Mouse (Mus musculus) limb, embryonic 13.5 days (tissue): ENCODE data around the gene Tmem212. TPM values are rescaled to one million over a fixed set of nuclear protein-coding genes. Genes with fewer than 3 reads are reported as not detected.

Experiments
- ATAC-seq: fragments of 200-750 bp; cut with Nextera tagmentation; 2 replicates; pipeline ENCODE4 v1.8.0; 2017; ENCODE audit warnings: low read depth, moderate number of reproducible peaks, moderate TSS enrichment; ENCODE audit not compliant: low FRiP score
- H3K27ac ChIP-seq: fragments of 300-500 bp; sonication (generic); 2 replicates; pipeline ENCODE4 v1.5.1; 2015; ENCODE audit warnings: inconsistent platforms, mild to moderate bottlenecking, moderate library complexity
- H3K27me3 ChIP-seq: fragments of 300-500 bp; sonication (generic); 2 replicates; pipeline ENCODE4 v1.6.1; 2015; ENCODE audit warnings: mild to moderate bottlenecking, inconsistent platforms
- H3K36me3 ChIP-seq: fragments of 300-500 bp; sonication (generic); 2 replicates; pipeline ENCODE4 v1.6.1; 2015; ENCODE audit warnings: inconsistent platforms, mild to moderate bottlenecking, moderate library complexity
- H3K4me1 ChIP-seq: fragments of 300-500 bp; sonication (generic); 2 replicates; pipeline ENCODE4 v1.6.1; 2015; ENCODE audit warnings: inconsistent platforms
- H3K4me2 ChIP-seq: fragments of 300-500 bp; sonication (generic); replicated peaks from 2 replicates; pipeline ENCODE4 v1.6.1; 2015; ENCODE audit warnings: inconsistent platforms, mild to moderate bottlenecking, moderate library complexity
- H3K4me3 ChIP-seq: fragments of 300-500 bp; sonication (generic); 2 replicates; pipeline ENCODE4 v1.5.1; 2015; ENCODE audit warnings: moderate library complexity, mild to moderate bottlenecking, inconsistent platforms
- H3K9ac ChIP-seq: fragments of 300-500 bp; sonication (generic); 2 replicates; pipeline ENCODE4 v1.6.1; 2015; ENCODE audit warnings: mild to moderate bottlenecking, inconsistent platforms
- H3K9me3 ChIP-seq: fragments of 300-500 bp; sonication (generic); 2 replicates; pipeline ENCODE4 v1.6.1; 2016; ENCODE audit warnings: inconsistent platforms
- WGBS: fragments of 180-500 bp; shearing (Covaris S2); methylation state at CpG from one replicate; pipeline ENCODE4 v1.1.7; 2015; 5-methylcytosine and 5-hydroxymethylcytosine counted together
- polyA plus RNA-seq: library from polyadenylated mRNA; unstranded; fragments of >200 nt; fragmentation: Nextera tagmentation; extraction: Ambion mirVana; gene quantifications from 2 replicates; pipeline ENCODE4 v1.2.1, GENCODE M21; 2015

The Tmem212 gene
- polyA plus RNA-seq, 1 experiment from 2014 or later: not detected

DNA sequence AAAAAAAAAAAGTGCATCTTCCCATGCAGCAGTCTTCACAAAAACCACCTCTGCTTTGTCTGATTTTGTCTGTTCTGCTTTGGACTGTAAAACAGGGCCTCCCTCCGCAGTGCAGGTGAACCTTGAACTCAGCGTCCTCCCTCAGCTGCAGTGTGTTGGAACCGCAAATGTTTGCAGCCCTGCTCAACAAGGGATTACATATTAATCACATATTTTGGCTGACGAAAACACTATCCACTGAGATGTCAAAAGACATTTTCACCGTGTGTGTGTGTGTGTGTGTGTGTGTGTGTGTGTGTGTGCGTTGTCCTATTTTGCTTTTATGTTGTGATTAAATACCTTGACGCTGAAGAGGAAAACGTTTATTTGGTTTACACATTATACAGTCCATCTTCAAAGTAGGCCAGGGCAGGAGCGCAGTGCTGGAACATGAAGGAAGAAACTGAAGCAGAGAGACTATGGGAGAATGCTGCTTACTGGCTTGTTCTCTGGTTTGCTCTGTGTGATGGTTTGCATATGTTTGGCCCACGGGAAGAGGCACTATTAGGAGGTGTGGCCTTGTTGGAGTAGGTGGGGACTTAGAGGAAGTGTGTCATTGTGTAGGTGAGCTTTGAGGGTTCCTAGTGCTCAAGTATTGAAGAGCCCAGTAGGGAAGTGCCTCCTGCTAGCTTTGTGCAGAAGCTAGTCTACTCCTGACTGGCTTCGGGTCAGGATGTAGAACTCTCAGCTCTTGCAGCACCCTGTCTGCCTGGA lies 25.3 kb upstream of the Tmem212 start:
- H3K9ac ChIP-seq: no peak overlapping the region
- H3K27me3 ChIP-seq: no peaks in the 10 kb centered on the region
- H3K4me3 ChIP-seq: no peak overlapping the region
- no peak overlapping the region for H3K27ac ChIP-seq
- ATAC-seq: no peak
- 87% methylated on average over 11 of the region's 11 CpGs for WGBS
- H3K36me3 ChIP-seq: no peaks in the 10 kb centered on the region
- no peak overlapping the region for H3K4me2 ChIP-seq
- H3K4me1 ChIP-seq: no peaks in the 10 kb centered on the region
- peaks cover 11% of the 10 kb centered on the region for H3K9me3 ChIP-seq

DNA sequence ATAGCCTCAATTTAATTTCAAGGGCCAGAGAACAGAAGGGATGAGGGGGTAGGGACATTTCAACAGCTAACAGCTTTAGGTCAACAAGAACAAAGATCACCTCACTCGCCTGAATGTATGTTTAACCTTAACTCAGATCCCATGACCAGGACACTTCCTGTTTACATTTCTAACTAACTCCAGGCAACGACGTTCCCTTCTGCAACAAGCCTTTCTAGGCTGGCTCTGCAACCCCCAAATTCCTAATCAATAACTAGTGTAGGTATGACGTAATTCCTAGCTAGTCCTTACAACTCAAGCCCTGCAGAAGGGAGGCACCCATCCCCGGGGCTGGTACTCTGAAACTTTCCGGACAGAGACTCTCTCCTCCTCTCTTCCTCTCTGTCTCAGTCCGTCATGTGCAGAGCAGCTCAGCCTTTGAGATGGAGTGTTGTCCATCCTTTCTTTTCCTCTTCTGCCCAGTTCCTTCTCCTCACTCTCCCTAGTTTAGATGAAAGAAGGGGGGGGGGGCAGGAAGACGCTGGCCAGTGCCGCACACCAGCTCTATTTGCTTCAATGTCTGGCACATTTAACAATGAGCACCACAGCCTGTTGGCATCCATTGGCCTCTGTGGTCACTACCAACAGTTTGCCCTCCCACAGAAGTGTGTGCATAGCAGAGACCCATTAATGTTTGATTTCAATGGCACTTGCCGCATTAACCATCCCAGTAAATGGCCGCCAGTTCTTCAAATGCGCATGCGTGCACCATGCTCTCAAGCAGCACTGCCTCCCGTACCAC lies 22.7 kb upstream of the Tmem212 start:
- no peak for ATAC-seq

DNA sequence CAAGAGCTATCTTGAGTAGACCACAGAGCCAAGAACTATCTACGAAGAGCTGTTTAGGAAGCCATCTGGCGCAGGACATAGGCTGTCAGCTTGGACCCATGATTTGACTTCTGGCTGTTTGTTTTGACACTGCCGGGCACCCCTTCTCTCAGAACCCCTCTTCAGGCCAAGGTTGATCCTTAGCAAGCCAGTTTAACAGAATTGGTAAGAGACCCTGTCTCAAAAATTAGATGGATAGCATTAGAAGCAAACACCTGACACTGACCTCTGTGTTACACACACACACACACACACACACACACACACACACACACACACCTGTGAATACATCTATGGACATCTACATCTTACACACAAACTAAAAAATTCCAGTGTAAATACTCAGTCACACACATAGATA lies 12.8 kb upstream of the Tmem212 start:
- no peak overlapping the region for H3K27ac ChIP-seq
- ATAC-seq: no peak
- H3K4me3 ChIP-seq: no peak overlapping the region
- no peaks in the 10 kb centered on the region for H3K27me3 ChIP-seq
- H3K9ac ChIP-seq: no peak overlapping the region
- 93% methylated on average over 3 of the region's 3 CpGs for WGBS
- H3K9me3 ChIP-seq: no peaks in the 10 kb centered on the region
- H3K4me1 ChIP-seq: no peaks in the 10 kb centered on the region
- no peaks in the 10 kb centered on the region for H3K36me3 ChIP-seq
- H3K4me2 ChIP-seq: no peak overlapping the region

More for the DNA sequence above, 22.7 kb upstream of the Tmem212 start:
- Histone ChIP-seq H3K9me3 (peaks cover 11% of the 10 kb centered on the region), H3K36me3 (no peaks in the 10 kb centered on the region), H3K27ac (no peak overlapping the region), H3K9ac (no peak overlapping the region), H3K4me1 (no peaks in the 10 kb centered on the region), H3K27me3 (no peaks in the 10 kb centered on the region), H3K4me3 (no peak overlapping the region), H3K4me2 (no peak overlapping the region)
- WGBS: 91% methylated on average over 14 of the region's 14 CpGs

DNA sequence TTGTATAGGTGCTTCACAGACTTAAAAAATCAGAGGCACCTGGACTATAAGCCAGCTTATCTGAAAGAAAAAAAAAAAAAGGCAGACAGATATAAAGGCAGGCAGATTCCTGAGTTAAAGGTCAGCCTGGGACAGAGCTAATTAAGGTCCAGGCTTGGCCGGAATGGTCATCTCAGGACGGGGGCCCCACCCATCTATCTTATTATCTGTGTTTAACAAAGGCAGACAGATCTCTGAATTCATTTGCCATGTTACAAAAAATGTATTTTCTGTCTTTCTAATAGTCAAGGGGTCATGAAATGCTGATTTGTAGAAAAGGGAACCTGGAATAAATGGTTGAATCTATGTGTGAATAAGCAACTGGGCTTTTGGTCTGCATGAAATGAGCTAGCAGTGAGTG lies 12.1 kb upstream of the Tmem212 start:
- H3K27ac ChIP-seq: no peak overlapping the region
- H3K4me3 ChIP-seq: no peak overlapping the region
- ATAC-seq: no peak
- H3K9ac ChIP-seq: no peak overlapping the region
- 77% methylated on average over 2 of the region's 2 CpGs for WGBS
- no peak overlapping the region for H3K4me2 ChIP-seq
- no peaks in the 10 kb centered on the region for H3K4me1 ChIP-seq
- no peaks in the 10 kb centered on the region for H3K9me3 ChIP-seq
- no peaks in the 10 kb centered on the region for H3K27me3 ChIP-seq
- H3K36me3 ChIP-seq: no peaks in the 10 kb centered on the region

DNA sequence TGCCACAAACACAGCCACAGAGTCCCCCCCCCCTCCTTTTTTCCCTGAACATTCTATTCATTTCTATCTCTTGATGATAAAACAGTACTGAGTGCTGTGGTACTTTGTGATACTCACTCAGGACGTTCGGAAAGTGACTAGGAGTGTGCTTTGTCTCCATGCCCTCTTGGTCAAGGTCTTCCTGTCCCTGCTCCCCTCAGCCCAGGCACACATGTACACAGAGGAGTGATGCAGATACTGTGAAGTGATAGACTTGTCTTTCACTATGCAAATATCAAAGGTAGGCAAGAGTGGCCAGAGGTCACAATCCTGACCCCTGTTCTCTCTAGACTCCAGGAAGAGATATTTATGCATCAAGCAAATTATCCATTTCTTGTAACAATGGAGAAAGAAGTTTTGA lies 11.1 kb upstream of the Tmem212 start:
- H3K4me3 ChIP-seq: no peak overlapping the region
- H3K4me2 ChIP-seq: no peak overlapping the region
- no peak overlapping the region for H3K27ac ChIP-seq
- H3K27me3 ChIP-seq: no peaks in the 10 kb centered on the region
- H3K9ac ChIP-seq: no peak overlapping the region
- no peaks in the 10 kb centered on the region for H3K9me3 ChIP-seq
- no peaks in the 10 kb centered on the region for H3K4me1 ChIP-seq
- whole genome bisulfite sequencing: 80% methylated on average over 2 of the region's 2 CpGs
- H3K36me3 ChIP-seq: no peaks in the 10 kb centered on the region
- no peak for ATAC-seq

DNA sequence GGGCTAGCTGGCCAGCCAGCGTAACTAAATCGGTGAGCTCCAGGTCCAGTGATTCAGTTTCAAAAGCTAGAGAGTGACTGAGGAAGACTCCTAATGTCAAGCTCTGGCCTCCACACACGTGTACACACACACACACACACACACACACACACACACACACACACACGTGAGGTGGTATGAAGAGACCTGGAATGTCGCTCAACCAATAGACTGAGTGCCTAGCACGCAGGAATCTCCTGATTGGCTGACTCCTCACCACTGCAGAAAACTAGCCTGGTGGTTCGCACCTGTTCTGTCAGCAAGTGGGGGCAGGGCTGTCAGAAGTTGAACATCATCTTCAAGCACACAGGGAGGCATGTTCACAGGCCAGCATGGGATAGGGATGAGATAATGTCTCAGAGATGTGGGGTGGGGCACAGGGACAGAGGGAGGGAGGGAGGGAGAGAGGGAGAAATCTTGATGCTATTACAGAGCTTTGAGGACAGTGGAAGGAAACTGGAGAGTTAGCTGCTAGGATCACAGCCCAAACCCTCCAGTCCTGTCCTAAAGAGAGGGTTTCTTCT lies 10.6 kb upstream of the Tmem212 start:
- no peak overlapping the region for H3K27ac ChIP-seq
- H3K4me2 ChIP-seq: no peak overlapping the region
- 82% methylated on average over 7 of the region's 7 CpGs for WGBS
- H3K9ac ChIP-seq: no peak overlapping the region
- 0 out of 2 replicates have a peak, but pooled peaks cover 3% of the 10 kb centered on the region for H3K9me3 ChIP-seq
- H3K27me3 ChIP-seq: no peaks in the 10 kb centered on the region
- no peaks in the 10 kb centered on the region for H3K36me3 ChIP-seq
- H3K4me3 ChIP-seq: no peak overlapping the region
- 0 out of 2 replicates have a peak, but pooled peaks have one; percentile 32 for ATAC-seq
- no peaks in the 10 kb centered on the region for H3K4me1 ChIP-seq

DNA sequence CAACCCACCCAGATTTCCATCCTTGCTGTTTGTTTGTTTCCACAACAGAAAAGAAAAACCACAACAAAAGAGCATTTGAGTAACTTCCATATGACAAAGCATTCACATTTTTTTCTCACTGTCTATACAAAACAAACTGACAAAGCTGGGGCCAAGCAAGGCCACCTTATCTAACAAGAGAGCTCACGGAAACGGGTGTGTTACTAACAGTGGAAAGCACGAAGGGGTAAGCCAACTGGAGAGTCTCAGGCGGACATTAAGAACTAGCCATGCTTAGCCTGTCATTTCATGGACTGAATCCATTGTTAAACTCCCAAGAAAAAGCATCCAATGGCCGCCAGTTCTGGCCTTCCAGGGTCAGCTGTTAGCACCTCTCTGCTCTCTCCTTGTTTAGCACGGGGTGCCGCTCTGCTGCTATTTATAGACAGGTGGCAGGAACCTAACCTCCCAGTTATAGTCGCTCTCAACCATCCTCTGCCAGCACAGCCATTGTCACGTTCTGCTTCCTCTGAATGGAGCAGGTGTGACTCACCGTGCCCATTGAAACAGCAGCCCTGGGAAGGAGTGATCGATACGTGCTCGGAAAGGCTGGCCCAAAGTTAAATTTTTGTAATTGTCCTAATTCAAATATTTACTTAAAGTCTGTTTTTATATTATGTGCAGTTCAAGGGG lies 8.6 kb upstream of the Tmem212 start:
- no peak overlapping the region for H3K4me3 ChIP-seq
- no peak for ATAC-seq
- H3K36me3 ChIP-seq: no peaks in the 10 kb centered on the region
- no peak overlapping the region for H3K9ac ChIP-seq
- H3K27ac ChIP-seq: no peak overlapping the region
- 68% methylated on average over 13 of the region's 13 CpGs for WGBS
- H3K4me2 ChIP-seq: no peak overlapping the region
- H3K27me3 ChIP-seq: no peaks in the 10 kb centered on the region
- H3K9me3 ChIP-seq: 0 out of 2 replicates have a peak, but pooled peaks cover 4% of the 10 kb centered on the region
- H3K4me1 ChIP-seq: peaks cover 2% of the 10 kb centered on the region; the same call in 1 of the 2 replicates

DNA sequence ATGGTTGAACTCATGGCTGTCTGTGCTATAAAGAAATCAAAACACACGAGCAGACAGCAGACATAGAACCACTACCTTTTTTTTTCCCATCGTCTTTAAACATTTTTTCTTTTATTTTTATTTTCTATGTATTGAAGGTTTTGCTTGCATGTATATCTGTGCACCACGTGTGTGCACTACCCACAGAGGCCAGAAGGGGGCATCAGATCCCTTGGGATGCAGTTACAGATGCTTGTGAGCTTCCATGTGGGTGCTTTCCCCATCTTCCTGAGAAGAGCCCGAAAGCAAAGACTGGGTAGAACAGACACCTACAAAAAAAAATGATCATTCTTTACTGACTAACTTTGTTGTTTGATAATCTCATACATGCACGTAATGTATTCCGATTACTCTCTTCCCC lies 5.7 kb upstream of the Tmem212 start:
- Histone ChIP-seq H3K27ac (no peak overlapping the region), H3K4me2 (no peak overlapping the region), H3K27me3 (no peaks in the 10 kb centered on the region), H3K4me1 (peaks cover 14% of the 10 kb centered on the region), H3K4me3 (no peak overlapping the region), H3K36me3 (no peaks in the 10 kb centered on the region), H3K9ac (no peak overlapping the region), H3K9me3 (0 out of 2 replicates have a peak, but pooled peaks cover 4% of the 10 kb centered on the region)
- no peak for ATAC-seq
- 89% methylated on average over 6 of the region's 6 CpGs for WGBS

DNA sequence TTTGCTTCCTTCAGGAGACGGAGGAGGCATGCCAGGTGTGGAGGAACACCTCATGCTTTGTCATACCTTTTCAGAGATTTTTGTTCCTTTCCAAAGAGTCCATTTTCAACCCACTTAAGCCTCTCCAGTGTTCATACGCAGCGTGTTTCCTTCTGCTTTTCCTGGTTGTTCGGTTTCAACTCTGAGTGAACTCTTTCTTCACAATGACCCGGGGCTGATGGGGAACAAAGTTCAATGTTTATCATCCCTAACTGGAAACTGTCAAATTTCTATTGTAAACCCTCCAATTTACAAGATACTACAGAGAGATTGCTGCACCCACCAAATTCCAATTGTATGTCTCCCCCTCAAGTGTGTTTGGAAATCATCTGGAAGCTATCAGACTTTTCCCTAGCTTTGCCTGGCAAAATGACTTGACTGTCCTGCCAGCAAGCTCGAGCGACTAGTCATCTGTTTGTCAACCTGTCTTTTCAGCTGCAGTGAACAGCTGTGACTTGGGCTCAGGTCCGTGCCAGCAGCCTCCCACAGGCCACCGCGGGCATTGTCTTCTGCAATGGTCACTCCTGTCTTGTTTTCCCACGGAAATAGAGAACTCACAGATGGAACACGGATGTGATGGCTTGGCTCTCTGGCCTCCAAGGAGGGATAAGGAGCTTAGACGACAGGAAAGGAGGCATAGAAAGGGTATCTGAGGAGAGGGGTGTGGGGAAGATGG lies 3.0 kb upstream of the Tmem212 start:
- H3K9me3 ChIP-seq: 0 out of 2 replicates have a peak, but pooled peaks cover 4% of the 10 kb centered on the region
- H3K36me3 ChIP-seq: no peaks in the 10 kb centered on the region
- WGBS: 66% methylated on average over 13 of the region's 13 CpGs
- H3K4me2 ChIP-seq: no peak overlapping the region
- H3K9ac ChIP-seq: no peak overlapping the region
- no peak overlapping the region for H3K4me3 ChIP-seq
- no peaks in the 10 kb centered on the region for H3K27me3 ChIP-seq
- H3K27ac ChIP-seq: no peak overlapping the region
- peaks cover 14% of the 10 kb centered on the region for H3K4me1 ChIP-seq
- no peak for ATAC-seq

DNA sequence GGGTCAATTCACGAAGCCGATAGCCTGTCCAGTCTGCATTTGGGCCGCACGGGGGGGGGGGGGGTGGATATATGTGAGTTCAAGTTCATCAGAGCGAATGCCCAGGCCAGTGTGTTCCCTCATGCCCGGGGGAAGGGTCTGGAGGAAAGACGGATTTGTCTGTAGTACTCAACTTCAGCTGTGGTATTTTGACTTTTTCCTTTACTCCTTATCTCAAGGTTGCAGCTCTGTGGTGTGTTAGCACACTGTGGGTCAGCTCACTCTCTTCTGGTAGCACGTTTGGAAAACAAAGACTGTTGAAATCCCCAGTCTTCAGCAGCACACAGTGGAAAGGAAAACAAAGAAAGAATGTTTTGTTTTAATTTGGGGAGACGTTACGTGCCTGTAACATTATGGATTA lies 2.0 kb upstream of the Tmem212 start:
- no peak overlapping the region for H3K4me3 ChIP-seq
- no peak overlapping the region for H3K9ac ChIP-seq
- 0 out of 2 replicates have a peak, but pooled peaks cover 4% of the 10 kb centered on the region for H3K9me3 ChIP-seq
- 77% methylated on average over 10 of the region's 10 CpGs for WGBS
- H3K4me1 ChIP-seq: peaks cover 14% of the 10 kb centered on the region
- no peaks in the 10 kb centered on the region for H3K27me3 ChIP-seq
- no peak overlapping the region for H3K4me2 ChIP-seq
- ATAC-seq: no peak
- no peaks in the 10 kb centered on the region for H3K36me3 ChIP-seq
- H3K27ac ChIP-seq: no peak overlapping the region

DNA sequence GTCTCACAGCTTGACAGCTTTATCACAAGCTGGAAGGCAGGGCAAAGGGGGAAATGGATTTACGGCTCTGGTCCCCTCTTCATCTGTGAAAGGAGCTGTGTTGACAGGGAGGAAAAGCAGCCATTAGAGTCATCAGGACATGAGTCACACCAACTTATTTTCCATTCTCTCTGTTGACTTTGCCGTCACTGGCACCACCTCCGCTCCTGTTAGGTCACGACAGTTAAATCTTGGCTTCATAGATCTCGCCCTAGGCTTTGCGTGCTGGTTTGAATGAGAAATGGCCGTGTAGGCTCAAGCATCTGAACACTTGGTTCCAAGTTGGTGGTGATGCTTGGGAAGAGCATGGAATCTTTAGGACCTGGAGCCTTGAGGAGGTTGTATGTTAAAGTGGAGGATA lies 9.6 kb downstream of the Tmem212 start:
- WGBS: 56% methylated on average over 7 of the region's 7 CpGs
- Histone ChIP-seq H3K36me3 (no peaks in the 10 kb centered on the region), H3K4me3 (no peak overlapping the region), H3K27ac (no peak overlapping the region), H3K27me3 (no peaks in the 10 kb centered on the region), H3K9me3 (no peaks in the 10 kb centered on the region), H3K4me1 (peaks cover 12% of the 10 kb centered on the region), H3K4me2 (no peak overlapping the region), H3K9ac (no peak overlapping the region)
- ATAC-seq: no peak
